Mouse (Mus musculus): ENCODE results near the gene Adh6a.

DNA sequence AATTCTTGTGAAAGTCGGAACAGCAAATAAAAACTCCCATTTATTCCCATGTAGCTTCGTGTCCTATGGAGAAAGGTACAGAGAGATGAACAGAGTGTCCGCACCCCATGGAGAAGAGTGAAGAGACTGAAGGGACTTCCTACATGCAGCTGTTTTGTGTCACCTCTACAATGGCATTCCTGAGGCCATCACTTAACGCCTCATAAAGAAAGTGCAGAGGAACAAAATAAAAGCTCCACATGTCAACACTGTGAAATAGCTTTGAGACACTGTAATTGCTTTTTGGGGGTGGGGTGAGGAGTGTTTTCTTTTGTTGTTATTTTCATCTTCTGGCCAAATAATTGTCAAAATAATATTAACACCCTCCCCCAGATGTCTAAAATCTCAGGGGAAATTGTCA lies 10.4 kb upstream of the Adh6a start:
- no peak for TF ChIP-seq POLR2A (IDR thresholded peaks at IDR 0.05; ENCODE audit: extremely low read depth, insufficient read depth, low read length)
- TF ChIP-seq CTCF (IDR thresholded peaks at IDR 0.05; ENCODE audit: low read depth, low read length): no peak
